Mouse (Mus musculus) layer of hippocampus, postnatal 25 days (tissue): ENCODE measurements around the gene Lyst. TPM values are rescaled to one million over a fixed set of nuclear protein-coding genes. Genes with fewer than 3 reads are reported as not detected.
"Not testable (repeated sequence)": the region's sequence is repeated elsewhere in the genome, so short reads cannot be mapped to it uniquely, and the experiment has no call there.

Experiments
- DNase-seq, 2 experiments: peaks; one replicate each; pipeline ENCODE4 v3.0.0; 2022; ENCODE audit warnings: mixed read lengths in 2 of 2, low spot score in 1 of 2; ENCODE audit errors: extremely low spot score in 1 of 2
- total RNA-seq, 2 experiments: library from RNA; stranded (reverse); gene quantifications; 2 replicates each; pipeline ENCODE4 v1.2.3; 2021

The Lyst gene
- 10 to 100 TPM; 76.2 to 86.3 TPM for total RNA-seq

GRCm38 (mm10) chr13:13590048-13591011 lies at the start of gene Lyst:
Gene Lyst (plus strand): TSS chr13:13590397.
- DNase-seq = peak; percentile 98 to 99

GRCm38 (mm10) chr13:13543073-13543472 lies 47.1 kb upstream of the Lyst start:
- not testable (repeated sequence) for DNase-seq

GRCm38 (mm10) chr13:13546792-13547191 lies 43.4 kb upstream of the Lyst start:
- DNase-seq = peak; percentile 33 to 48

- DNase-seq = no peak
Observed at GRCm38 (mm10) chr13:13547889-13548288, 42.3 kb upstream of the Lyst start.

GRCm38 (mm10) chr13:13548431-13549190 lies 41.6 kb upstream of the Lyst start:
- no peak for DNase-seq

GRCm38 (mm10) chr13:13549687-13550660 lies 40.2 kb upstream of the Lyst start:
- DNase-seq = no peak

- DNase-seq = no peak
Observed at GRCm38 (mm10) chr13:13552020-13552419, 38.2 kb upstream of the Lyst start.

GRCm38 (mm10) chr13:13553660-13554059 lies 36.5 kb upstream of the Lyst start:
- no peak for DNase-seq

GRCm38 (mm10) chr13:13555196-13555595 lies 35.0 kb upstream of the Lyst start:
- DNase-seq = no peak

- DNase-seq = no peak
Observed at GRCm38 (mm10) chr13:13557001-13557743, 33.0 kb upstream of the Lyst start.

GRCm38 (mm10) chr13:13558251-13558650 lies 31.9 kb upstream of the Lyst start:
- DNase-seq = no peak

GRCm38 (mm10) chr13:13558900-13559299 lies 31.3 kb upstream of the Lyst start:
- DNase-seq = no peak

GRCm38 (mm10) chr13:13562571-13562970 lies 27.6 kb upstream of the Lyst start:
- no peak for DNase-seq

GRCm38 (mm10) chr13:13564116-13564515 lies 26.1 kb upstream of the Lyst start:
- DNase-seq = no peak

GRCm38 (mm10) chr13:13564541-13564940 lies 25.7 kb upstream of the Lyst start:
- no peak for DNase-seq

- DNase-seq = no peak
Observed at GRCm38 (mm10) chr13:13567640-13568039, 22.6 kb upstream of the Lyst start.

- no peak for DNase-seq
Observed at GRCm38 (mm10) chr13:13568824-13569223, 21.4 kb upstream of the Lyst start.

- DNase-seq = no peak
Observed at GRCm38 (mm10) chr13:13569603-13570002, 20.6 kb upstream of the Lyst start.

- no peak for DNase-seq
Observed at GRCm38 (mm10) chr13:13572060-13572835, 17.9 kb upstream of the Lyst start.
